Mouse (Mus musculus) cerebellum, postnatal 10 days (tissue): ENCODE measurements around the gene Dcaf8.

Source experiments
- DNase-seq, 2 experiments: peaks; one replicate each; pipeline ENCODE4 v3.0.0; 2021; ENCODE audit warnings: mixed read lengths in 2 of 2

Dcaf8 gene

GRCm38 (mm10) chr1:172148279-172148954 is 533 bp downstream of the Dcaf8 start:
- DNase-seq: peak; percentile 56 to 62

DNA sequence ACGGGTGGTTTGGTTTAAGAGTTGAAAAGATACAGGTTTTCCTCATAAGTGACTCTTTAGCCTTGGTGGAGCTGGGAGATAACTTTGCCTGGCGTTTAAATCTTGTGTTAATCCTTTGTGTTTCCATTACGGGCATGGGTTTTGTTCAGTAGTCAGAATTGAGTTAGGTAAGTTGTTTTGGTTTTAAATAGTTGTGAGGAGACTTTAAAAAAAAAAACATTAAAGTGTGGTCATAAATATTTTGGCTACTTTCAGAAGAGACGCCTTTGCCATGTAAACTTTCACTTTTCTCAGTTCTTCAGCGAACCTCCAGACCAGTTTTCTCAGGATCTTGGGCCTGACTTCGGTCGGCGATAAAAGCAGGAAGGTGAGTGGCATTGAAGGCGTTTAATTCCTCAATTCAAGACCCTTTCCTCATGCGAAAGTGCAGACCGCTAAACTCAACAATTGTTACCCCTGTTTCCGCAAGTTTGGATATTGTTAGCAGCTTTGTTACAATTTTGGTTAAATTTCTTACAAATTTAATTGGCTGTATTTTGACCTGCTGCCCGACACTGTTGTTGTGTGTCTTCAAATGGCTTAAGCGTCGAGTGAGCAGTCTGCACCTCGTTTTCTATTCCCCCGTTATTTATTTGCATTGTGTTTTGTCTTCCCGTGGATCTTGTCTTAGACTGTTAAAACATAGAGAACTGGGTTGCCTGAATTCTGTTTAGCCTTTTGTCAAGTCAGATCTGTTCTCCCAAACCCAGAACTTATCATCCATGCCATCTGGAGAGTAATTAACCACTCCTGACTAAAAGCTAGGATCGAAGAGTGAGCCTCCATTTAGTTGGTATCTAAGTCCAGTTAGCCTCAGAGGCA is 1.3 kb downstream of the Dcaf8 start:
- no peak for DNase-seq

DNA sequence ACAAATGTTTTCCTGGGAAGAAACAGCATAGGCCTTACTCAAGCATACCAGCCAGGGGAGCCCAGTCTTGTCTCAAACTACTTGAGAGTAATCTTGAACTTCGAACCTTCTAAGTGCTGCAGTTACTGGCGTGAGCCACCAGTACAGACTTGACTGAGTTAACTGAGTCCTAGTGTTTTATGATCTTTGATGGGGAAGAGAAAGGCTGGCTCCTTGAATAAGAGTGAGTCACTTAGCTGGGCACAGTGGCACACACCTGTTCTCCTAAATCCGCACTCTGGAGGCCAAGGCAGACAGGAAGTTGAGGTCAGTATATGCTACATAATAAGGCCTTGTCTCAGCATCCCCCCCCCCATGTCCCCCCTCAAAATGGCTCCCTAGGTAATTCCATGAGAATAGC is 6.7 kb downstream of the Dcaf8 start:
- no peak for DNase-seq

DNA sequence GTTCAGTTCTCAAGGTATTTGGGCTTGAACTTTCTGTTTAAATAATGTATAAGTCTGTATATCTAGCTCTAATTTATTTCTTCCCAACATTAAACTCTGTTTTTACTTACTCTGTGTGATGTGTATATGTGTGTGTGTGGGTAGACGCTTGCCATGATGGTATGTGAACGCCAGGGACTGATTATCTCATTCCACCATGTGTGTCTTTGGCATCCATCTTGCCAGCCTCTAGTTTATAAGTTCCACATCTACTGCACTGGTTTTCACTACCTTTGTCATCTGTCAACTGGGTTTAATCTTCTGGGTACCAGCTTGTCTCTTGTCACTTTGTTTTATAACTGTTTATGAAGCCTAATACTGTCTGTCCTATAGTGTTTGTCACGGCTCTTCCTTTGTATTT is 7.6 kb downstream of the Dcaf8 start:
- no peak for DNase-seq

- DNase-seq: no peak
Measured at GRCm38 (mm10) chr1:172159970-172160369, 12.1 kb downstream of the Dcaf8 start.

GRCm38 (mm10) chr1:172160508-172160907 is 12.6 kb downstream of the Dcaf8 start:
- no peak for DNase-seq

DNA sequence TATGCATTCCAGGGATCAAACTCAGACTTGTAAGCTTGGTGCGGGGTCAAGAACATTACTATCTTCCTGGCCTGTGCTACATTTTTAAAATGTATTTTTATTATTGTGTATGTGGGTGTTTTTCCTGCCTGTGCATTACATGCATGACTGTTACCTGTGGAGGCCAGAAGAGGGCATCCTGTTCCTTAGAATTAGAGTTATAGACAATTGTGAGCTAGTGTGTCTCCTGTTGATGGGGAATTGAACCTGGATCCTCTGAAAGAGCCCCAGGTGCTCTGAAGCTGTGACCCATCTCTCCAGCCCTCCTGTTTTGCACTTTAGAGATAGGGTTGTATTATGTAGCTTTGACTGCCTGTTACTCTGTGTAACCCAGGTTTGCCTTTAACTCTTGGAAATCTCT is 14.1 kb downstream of the Dcaf8 start:
- DNase-seq: peak; percentile 61 to 70

DNA sequence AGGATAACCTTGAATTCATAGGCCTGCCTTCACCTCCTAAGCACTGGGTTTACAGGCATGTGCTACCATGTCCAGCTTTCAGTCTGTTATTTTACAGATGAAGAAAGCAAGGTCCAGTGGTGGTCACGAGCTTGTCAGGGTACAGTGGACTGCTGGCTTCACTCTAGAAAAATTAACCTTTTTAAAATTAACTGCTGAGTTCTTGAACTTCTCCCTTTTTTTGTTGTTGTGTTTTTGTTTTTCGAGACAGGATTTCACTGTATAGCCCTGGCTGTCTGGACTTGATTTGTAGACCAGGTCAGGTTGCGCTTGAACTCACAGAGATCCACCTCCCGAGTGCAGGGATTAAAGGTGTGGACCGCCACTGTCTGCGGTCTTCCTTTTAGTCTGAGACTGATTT is 15.1 kb downstream of the Dcaf8 start:
- DNase-seq: no peak

DNA sequence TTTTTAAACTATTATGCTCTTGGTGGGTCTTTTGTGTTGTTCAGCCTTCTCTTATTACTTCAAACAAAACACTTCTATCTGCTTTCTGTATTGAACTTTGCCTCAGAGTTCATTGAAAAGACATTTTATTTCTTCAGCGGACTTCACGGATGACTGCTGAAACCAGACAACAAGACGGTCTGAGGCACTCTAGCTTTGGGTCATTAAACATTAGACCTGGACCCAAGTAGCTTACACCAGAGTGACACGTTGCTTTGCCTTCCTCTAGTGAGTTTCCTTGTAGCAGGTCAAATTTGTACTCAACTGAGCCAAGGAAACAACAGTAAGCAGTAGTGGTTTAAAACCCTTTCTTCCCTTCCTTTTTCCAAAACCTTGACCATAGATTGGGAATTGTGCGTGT is 20.0 kb downstream of the Dcaf8 start:
- DNase-seq: no peak

- no peak for DNase-seq
Measured at GRCm38 (mm10) chr1:172169809-172170208, 21.9 kb downstream of the Dcaf8 start.

- DNase-seq: no peak
Measured at GRCm38 (mm10) chr1:172172381-172172780, 24.5 kb downstream of the Dcaf8 start.

DNA sequence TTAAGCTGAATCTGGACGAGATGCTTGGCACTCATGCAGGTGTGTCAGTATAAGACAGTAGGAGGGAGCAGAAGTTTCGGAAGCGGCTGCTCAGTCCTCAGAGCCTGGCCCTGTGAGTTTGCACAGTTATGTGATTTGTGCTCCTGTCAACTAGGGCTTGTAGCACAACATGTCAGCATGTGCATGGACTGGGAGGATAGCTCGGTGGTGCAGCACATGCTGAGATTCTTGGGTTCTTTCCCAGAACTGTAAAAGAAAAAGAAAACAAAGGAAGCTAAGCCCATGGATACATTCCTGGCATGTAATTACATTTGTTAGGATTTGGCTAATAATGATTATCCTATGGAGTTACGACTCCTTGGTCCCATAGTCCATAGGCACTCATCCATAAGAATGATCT is 25.3 kb downstream of the Dcaf8 start:
- DNase-seq: no peak

GRCm38 (mm10) chr1:172177791-172178190 is 29.9 kb downstream of the Dcaf8 start:
- DNase-seq: peak; percentile 34 to 52

GRCm38 (mm10) chr1:172179102-172179501 is 31.2 kb downstream of the Dcaf8 start:
- peak; percentile 36 to 54 for DNase-seq

DNA sequence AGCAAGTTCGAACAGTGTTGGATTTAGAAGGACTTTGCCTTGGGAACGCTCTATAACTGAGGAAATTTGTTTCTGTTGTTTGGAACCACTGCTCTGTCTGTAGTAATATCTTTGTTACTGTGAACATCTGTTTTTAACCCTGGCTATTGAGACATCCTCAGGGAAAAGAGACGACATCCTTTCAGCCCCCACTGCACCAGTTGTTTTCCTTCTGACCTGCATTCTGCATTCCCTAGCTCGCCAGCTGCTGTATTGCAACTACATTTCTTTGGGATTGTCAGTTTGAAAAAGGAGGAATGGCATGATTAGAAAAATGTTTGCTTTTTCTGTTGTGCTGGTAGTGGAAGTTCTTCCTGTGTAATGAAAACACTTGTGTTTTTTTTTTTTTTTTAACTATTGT is 33.0 kb downstream of the Dcaf8 start:
- DNase-seq: no peak

- DNase-seq: peak in 1 of 2 experiments; percentile 38
Measured at GRCm38 (mm10) chr1:172181777-172182176, 33.9 kb downstream of the Dcaf8 start.

- no peak for DNase-seq
Measured at GRCm38 (mm10) chr1:172183056-172183455, 35.2 kb downstream of the Dcaf8 start.

GRCm38 (mm10) chr1:172183915-172184314 is 36.0 kb downstream of the Dcaf8 start:
- no peak for DNase-seq

DNA sequence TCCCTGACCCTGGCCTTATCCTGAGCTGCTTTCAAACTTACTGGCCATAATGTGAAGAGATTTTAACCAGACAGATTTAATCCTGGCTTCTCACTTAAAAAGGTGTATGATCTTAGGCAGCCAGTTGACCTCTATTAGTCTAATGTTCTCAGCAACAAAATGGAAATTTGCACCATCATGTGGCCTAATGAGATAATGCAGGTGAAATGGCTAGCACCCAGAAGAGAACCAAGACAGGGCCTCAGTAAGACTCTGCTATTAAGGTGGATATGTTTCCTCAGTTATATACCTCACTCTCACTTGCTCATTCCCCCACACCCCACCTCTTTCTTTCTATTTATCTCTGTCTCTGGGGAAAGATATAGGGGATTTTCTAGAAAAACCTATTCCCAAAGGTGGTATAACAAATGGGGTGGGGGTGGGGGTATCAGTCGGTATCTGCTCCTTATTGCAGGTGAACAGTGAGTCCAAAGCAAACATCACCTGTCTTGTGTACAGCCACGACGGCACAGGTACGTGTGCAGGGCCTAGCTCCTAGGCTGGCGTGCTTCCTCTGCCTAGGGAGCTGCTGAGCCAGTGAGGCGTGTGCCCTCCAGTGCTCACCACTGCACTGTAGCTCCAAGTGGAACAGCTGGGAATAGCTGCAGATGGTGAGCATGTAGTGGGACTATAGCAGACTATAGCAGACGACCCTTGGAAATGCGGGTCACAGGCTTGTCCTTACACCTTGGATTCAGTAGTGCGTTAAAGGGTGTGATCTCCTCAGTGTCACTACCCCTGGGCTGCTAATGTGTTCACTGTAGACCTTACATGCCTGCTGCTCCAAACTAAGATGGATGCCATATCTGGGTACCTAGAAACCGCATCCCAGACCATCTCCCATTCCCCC is 38.8 kb downstream of the Dcaf8 start:
- no peak for DNase-seq

- DNase-seq: peak; percentile 54 to 62
Measured at GRCm38 (mm10) chr1:172188891-172189290, 41.0 kb downstream of the Dcaf8 start.

DNA sequence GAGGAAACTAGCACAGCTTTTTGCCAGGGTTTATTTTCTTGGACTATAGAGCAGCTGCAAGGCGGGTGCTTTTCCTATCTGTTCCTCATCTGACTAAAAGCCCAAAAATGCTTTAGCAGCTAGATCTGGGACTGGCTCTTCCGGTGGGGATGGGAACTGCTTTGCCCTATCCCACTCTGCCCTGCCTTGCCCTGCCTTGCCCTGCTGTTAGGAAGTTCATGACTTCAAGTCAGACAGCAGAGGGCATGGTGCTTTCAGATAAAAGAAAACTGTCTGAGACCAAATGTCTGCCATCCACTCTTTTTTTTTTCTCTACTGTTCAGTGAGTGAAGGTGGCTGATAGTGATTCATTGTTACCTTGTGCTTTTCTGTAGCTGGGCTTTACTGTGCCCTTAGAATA is 43.7 kb downstream of the Dcaf8 start:
- no peak for DNase-seq

- DNase-seq: no peak
Measured at GRCm38 (mm10) chr1:172192217-172192616, 44.3 kb downstream of the Dcaf8 start.

DNA sequence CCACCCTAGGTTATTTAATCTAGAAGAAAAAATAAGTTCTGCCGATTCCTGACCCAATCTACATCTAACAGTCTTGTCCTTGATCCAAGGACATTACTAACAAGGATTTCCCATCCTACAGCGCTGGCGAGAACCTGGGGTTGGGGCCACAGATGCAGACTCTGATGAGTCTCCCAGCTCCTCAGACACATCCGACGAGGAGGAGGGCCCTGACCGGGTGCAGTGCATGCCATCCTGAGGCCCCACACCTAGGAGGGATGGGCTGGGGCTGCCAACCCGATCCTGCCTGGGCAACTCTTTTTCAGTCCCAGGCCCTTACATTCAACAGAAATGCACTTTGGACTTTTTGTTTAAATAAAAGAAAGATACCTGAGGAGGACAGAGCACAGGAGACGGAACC is 46.6 kb downstream of the Dcaf8 start:
- DNase-seq: no peak
